Mouse (Mus musculus) erythroblast, embryonic 14.5 days (primary cell): Measurements from ENCODE around the gene Elmsan1.

Experiments used
- GATA1 ChIP-seq: IDR thresholded peaks from 2 replicates; pipeline ENCODE4 v1.6.1; 2012; ENCODE audit warnings: low read length, inconsistent platforms, mixed read lengths
- TAL1 ChIP-seq: IDR thresholded peaks from 3 replicates; pipeline ENCODE4 v1.6.1; 2012; ENCODE audit warnings: low read length, inconsistent platforms, mixed read lengths

GRCm38 (mm10) chr12:84180701-84181435 lies 37.8 kb downstream of the Elmsan1 start:
- TF ChIP-seq GATA1 = no peak
- no peak for TF ChIP-seq TAL1
